Mouse (Mus musculus) adrenal gland, postnatal 36 days (tissue): Measurements from ENCODE around the gene Scgb1b15. TPM values are rescaled to one million over a fixed set of nuclear protein-coding genes. Genes with fewer than 3 reads are reported as not detected.
"Not testable (repeated sequence)": the region's sequence is repeated elsewhere in the genome, so short reads cannot be mapped to it uniquely, and the experiment has no call there.

Experiments used
- DNase-seq, 2 experiments: peaks; one replicate each; pipeline ENCODE4 v3.0.0; 2021; ENCODE audit warnings: mixed read lengths in 1 of 2
- long read RNA-seq, 2 experiments: library from polyadenylated mRNA; stranded (forward); transcript quantifications; one replicate each; pipeline ENCODE4 v2.0.0; 2021; ENCODE audit warnings: borderline sequencing depth in 2 of 2
- total RNA-seq, 2 experiments: library from RNA; stranded (reverse); gene quantifications; 2 replicates each; pipeline ENCODE4 v1.2.3; 2021

Scgb1b15 gene
- total RNA-seq = not detected
- long read RNA-seq, experiment 1 = 0 reads
- long read RNA-seq, experiment 2 = 0 reads

DNA sequence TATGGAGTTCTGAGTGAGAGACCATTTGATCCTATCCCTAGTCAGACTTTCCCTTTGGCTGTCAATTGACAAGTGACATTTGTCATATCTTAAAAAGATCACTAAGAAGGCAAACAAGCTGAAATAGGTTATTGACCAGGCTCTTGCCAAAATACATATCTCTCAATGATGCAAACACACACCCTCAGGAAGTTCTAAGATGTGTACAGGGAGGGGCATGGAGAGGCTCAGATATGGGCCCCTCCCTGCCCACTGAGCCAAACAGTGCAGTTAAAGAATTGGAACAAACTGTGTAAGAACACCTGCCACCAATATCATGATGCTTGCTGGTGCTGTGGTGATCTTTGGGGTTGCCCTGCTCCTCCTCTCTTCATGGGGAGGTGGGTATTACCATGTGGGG is at the start of gene Scgb1b15:
TSS of gene Scgb1b15 (plus strand) at position 301 of the 400 bp plus-strand sequence.
- not testable (repeated sequence) for DNase-seq

GRCm38 (mm10) chr7:32829562-32829961 is 6.8 kb upstream of the Scgb1b15 start, which contains the start of gene Scgb2b15:
Gene Scgb2b15 (minus strand): TSS chr7:32829662.
- not testable (repeated sequence) for DNase-seq

Other genes with a start within 250 kb of the Scgb1b15 start
- not detected for gene Scgb2b15, start 6.9 kb upstream of the Scgb1b15 start, total RNA-seq
- not detected for gene Scgb2b17, start 220.0 kb downstream of the Scgb1b15 start, total RNA-seq
- not detected for gene Scgb1b17, start 226.9 kb downstream of the Scgb1b15 start, total RNA-seq